Mouse (Mus musculus) heart, postnatal 0 days (tissue): ENCODE measurements at regions not wholly inside any gene's neighbourhood (a gene's known extent, or its start where the extent isn't known, plus 50 kb on each side); places are given as distances from the start of the nearest gene placed in this dataset.

ENCODE experiments used
- ATAC-seq: fragments of 200-750 bp; cut with Nextera tagmentation; 2 replicates; pipeline ENCODE4 v1.8.0; 2017; ENCODE audit warnings: low read depth, moderate number of reproducible peaks, moderate library complexity; ENCODE audit not compliant: insufficient read depth
- DNase-seq: peaks from one replicate; pipeline ENCODE4 v3.0.0-alpha.2; 2016; ENCODE audit warnings: low spot score
- H3K27ac ChIP-seq: fragments of 300-500 bp; sonication (generic); 2 replicates; pipeline ENCODE4 v1.5.1; 2014; ENCODE audit warnings: low read depth, mild to moderate bottlenecking
- H3K27me3 ChIP-seq: fragments of 300-500 bp; sonication (generic); 2 replicates; pipeline ENCODE4 v1.6.1; 2014; ENCODE audit warnings: low read length, mixed read lengths; ENCODE audit not compliant: control insufficient read depth, insufficient read depth
- H3K36me3 ChIP-seq: fragments of 300-500 bp; sonication (generic); replicated peaks from 2 replicates; pipeline ENCODE4 v1.6.1; 2014; ENCODE audit warnings: low read length, mixed read lengths; ENCODE audit not compliant: control insufficient read depth, insufficient read depth
- H3K4me1 ChIP-seq: fragments of 300-500 bp; sonication (generic); 2 replicates; pipeline ENCODE4 v1.6.1; 2014; ENCODE audit warnings: antibody characterized with exemption; ENCODE audit not compliant: control insufficient read depth, insufficient read depth
- H3K4me2 ChIP-seq: fragments of 300-500 bp; sonication (generic); 2 replicates; pipeline ENCODE4 v1.6.1; 2014; ENCODE audit warnings: low read depth, mild to moderate bottlenecking, low read length, moderate library complexity
- H3K4me3 ChIP-seq: fragments of 300-500 bp; sonication (generic); 2 replicates; pipeline ENCODE4 v1.5.1; 2014; ENCODE audit warnings: low read depth, low read length
- H3K9ac ChIP-seq: fragments of 300-500 bp; sonication (generic); replicated peaks from 2 replicates; pipeline ENCODE4 v1.6.1; 2014; ENCODE audit warnings: low read depth, low read length, mixed read lengths
- H3K9me3 ChIP-seq: fragments of 300-500 bp; sonication (generic); replicated peaks from 2 replicates; pipeline ENCODE4 v1.6.1; 2016; ENCODE audit warnings: low read length; ENCODE audit not compliant: control insufficient read depth
- CTCF ChIP-seq: IDR thresholded peaks from 2 replicates; pipeline ENCODE4 v1.5.1; 2016; ENCODE audit warnings: antibody characterized with exemption, control low read depth, low read depth
- EP300 ChIP-seq: IDR thresholded peaks from 2 replicates; pipeline ENCODE4 v1.6.1; 2016; ENCODE audit warnings: antibody characterized with exemption, low read depth
- WGBS: fragments of 180-500 bp; shearing (Covaris S2); extraction: QIAGEN DNeasy Blood & Tissue Kit; methylation state at CpG from one replicate; pipeline ENCODE4 v1.1.7; 2014; 5-methylcytosine and 5-hydroxymethylcytosine counted together

DNA sequence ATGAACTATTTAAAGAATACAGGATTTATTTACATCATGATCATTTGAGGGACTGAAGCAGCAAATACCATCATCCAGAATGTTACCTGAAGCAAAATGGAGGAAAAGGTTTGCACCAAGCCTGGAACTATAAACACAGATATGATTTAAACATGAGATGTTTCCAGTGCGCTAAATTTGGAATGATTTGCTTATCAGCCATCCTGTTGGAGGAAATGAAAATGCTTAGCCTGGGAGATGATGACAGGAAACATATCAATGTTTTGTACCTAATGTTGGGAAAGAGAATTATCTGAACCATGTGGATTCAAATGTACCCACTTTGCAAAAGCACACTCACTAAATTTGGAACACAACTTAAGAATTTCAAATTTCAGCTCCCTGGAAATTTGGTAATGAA, 149.3 kb downstream of the Adgra3 start:
- no peaks in the 10 kb centered on the region for H3K9me3 ChIP-seq
- H3K27ac ChIP-seq = no peak overlapping the region
- no peaks in the 10 kb centered on the region for H3K27me3 ChIP-seq
- no peak for TF ChIP-seq CTCF
- TF ChIP-seq EP300 = no peak
- WGBS = 26% methylated on average over 1 of the region's 1 CpGs
- DNase-seq (no peak), ATAC-seq (no peak)
- no peaks in the 10 kb centered on the region for H3K4me1 ChIP-seq
- no peak overlapping the region for H3K4me2 ChIP-seq
- H3K4me3 ChIP-seq = no peak overlapping the region
- no peak overlapping the region for H3K9ac ChIP-seq
- H3K36me3 ChIP-seq = no peaks in the 10 kb centered on the region

DNA sequence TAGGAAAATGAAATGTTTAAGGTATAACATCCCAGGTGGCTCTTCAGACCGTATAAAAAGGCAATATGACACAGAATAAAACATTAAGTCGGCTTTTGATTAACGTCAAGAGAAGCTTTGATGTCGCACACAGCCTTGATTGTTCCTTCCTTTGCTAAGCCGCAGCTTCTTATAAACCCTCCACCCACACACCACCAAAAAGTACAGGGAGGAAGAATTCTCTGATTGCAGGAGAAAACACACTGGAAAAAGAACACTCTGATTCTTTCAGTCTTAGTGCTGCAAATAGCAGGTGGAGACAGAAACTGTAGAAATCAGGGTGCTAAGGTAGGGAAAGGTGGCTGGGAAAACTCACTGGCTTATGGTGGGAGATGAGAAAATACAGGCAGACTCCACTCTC, 162.7 kb downstream of the Adgra3 start:
- no peak overlapping the region for H3K4me2 ChIP-seq
- no peak overlapping the region for H3K9ac ChIP-seq
- H3K27ac ChIP-seq = no peak overlapping the region
- no peaks in the 10 kb centered on the region for H3K36me3 ChIP-seq
- 70% methylated on average over 5 of the region's 5 CpGs for WGBS
- no peaks in the 10 kb centered on the region for H3K4me1 ChIP-seq
- ATAC-seq (no peak), DNase-seq (no peak)
- H3K27me3 ChIP-seq = no peaks in the 10 kb centered on the region
- no peaks in the 10 kb centered on the region for H3K9me3 ChIP-seq
- H3K4me3 ChIP-seq = no peak overlapping the region
- TF ChIP-seq CTCF (no peak), EP300 (no peak)

DNA sequence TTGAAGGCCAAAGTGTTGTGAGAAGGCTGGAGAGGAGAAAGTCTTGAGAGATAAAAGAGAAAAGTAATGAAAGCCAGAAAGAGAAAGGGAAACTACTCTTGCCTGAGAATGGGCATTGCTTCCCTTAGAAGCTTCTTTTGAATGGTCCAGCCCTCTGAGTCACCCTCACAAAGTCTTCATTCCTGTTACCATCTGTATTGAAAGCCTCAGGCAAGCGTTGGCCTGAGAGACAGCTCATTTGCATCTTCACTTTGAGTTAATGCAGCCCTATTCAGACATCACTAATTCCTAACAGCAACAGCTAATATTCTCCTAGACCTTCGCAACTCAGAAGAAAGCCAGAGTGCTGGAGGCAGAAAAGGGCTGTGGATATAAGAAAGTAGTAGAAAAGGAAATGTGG, 178.4 kb downstream of the Adgra3 start:
- ATAC-seq (no peak), DNase-seq (no peak)
- H3K4me2 ChIP-seq = no peak overlapping the region
- no peak overlapping the region for H3K27ac ChIP-seq
- H3K4me1 ChIP-seq = no peaks in the 10 kb centered on the region
- no peak overlapping the region for H3K4me3 ChIP-seq
- TF ChIP-seq EP300 (no peak), CTCF (no peak)
- H3K9ac ChIP-seq = no peak overlapping the region
- H3K9me3 ChIP-seq = no peaks in the 10 kb centered on the region
- no peaks in the 10 kb centered on the region for H3K36me3 ChIP-seq
- WGBS = 51% methylated on average over 2 of the region's 2 CpGs
- H3K27me3 ChIP-seq = no peaks in the 10 kb centered on the region

- no peak overlapping the region for H3K4me3 ChIP-seq
Measured at GRCm38 (mm10) chr5:49876240-49876639, 182.6 kb downstream of the Adgra3 start.

DNA sequence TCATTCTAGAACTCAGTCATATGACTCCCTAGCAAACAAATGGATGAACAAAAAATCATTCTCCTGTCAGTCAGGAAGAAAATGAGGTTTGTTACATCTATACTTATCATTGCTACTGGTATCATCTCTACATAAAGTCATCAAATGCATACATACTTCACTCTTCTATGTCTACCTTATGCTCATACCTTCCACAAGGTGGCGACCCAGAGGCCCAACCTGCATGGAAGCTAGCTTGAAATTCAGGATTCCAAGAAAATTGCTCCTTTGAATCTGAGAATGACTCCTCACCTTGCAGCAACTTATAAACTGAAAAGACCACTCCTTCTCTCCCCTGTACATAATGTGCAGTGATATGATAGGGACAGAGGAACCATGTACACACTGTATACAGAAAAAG, 201.6 kb downstream of the Adgra3 start:
- Histone ChIP-seq H3K4me2 (no peak overlapping the region), H3K27ac (no peak overlapping the region), H3K9me3 (no peaks in the 10 kb centered on the region), H3K36me3 (no peaks in the 10 kb centered on the region), H3K4me1 (no peaks in the 10 kb centered on the region), H3K27me3 (no peaks in the 10 kb centered on the region), H3K4me3 (no peak overlapping the region), H3K9ac (no peak overlapping the region)
- TF ChIP-seq EP300 (no peak), CTCF (peak; percentile 45)
- ATAC-seq (no peak), DNase-seq (no peak)
- 17% methylated on average over 1 of the region's 1 CpGs for WGBS

More at GRCm38 (mm10) chr5:49876240-49876639, 182.6 kb downstream of the Adgra3 start:
- no peak for TF ChIP-seq CTCF
- no peaks in the 10 kb centered on the region for H3K9me3 ChIP-seq
- no peaks in the 10 kb centered on the region for H3K4me1 ChIP-seq
- ATAC-seq (no peak), DNase-seq (no peak)
- H3K27me3 ChIP-seq = no peaks in the 10 kb centered on the region
- WGBS = 21% methylated on average over 1 of the region's 1 CpGs
- H3K36me3 ChIP-seq = no peaks in the 10 kb centered on the region
- no peak overlapping the region for H3K27ac ChIP-seq
- H3K9ac ChIP-seq = no peak overlapping the region
- H3K4me2 ChIP-seq = no peak overlapping the region

DNA sequence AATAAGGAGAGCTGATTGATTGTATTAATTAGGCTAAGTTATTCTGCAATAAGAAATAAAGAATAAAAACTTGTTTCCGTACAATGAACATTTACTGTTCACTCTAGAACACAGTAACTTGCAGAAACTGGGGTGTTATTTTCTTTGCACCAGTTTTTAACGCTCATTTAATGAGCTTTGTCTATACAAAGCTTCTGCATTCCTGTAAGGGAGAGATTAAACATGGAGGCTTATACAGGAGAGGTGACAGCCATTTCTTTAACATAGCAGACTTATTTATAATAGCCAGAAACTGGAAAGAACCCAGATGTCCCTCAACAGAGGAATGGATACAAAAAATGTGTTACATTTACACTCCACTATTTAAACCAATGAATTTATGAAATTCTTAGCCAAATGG, 202.8 kb downstream of the Adgra3 start:
- WGBS = 70% methylated on average over 2 of the region's 2 CpGs
- Histone ChIP-seq H3K9ac (no peak overlapping the region), H3K36me3 (no peaks in the 10 kb centered on the region), H3K9me3 (no peaks in the 10 kb centered on the region), H3K27me3 (no peaks in the 10 kb centered on the region), H3K27ac (no peak overlapping the region), H3K4me3 (no peak overlapping the region), H3K4me1 (no peaks in the 10 kb centered on the region), H3K4me2 (no peak overlapping the region)
- DNase-seq (no peak), ATAC-seq (no peak)
- TF ChIP-seq CTCF (no peak), EP300 (no peak)
